Mouse (Mus musculus): ENCODE measurements around the gene Zfp605. TPM values are rescaled to one million over a fixed set of nuclear protein-coding genes. Genes with fewer than 3 reads are reported as not detected.
"Not testable (repeated sequence)": the region's sequence is repeated elsewhere in the genome, so short reads cannot be mapped to it uniquely, and the experiment has no call there.

The Zfp605 gene
- total RNA-seq, 1 experiment from 2014 or later, result 8.1 TPM

GRCm38 (mm10) chr5:110106140-110106871 is 3.6 kb upstream of the Zfp605 start:
- no peak for ATAC-seq (ENCODE audit: extremely low read depth, insufficient number of reproducible peaks, low FRiP score, poor library complexity, severe bottlenecking)

DNA sequence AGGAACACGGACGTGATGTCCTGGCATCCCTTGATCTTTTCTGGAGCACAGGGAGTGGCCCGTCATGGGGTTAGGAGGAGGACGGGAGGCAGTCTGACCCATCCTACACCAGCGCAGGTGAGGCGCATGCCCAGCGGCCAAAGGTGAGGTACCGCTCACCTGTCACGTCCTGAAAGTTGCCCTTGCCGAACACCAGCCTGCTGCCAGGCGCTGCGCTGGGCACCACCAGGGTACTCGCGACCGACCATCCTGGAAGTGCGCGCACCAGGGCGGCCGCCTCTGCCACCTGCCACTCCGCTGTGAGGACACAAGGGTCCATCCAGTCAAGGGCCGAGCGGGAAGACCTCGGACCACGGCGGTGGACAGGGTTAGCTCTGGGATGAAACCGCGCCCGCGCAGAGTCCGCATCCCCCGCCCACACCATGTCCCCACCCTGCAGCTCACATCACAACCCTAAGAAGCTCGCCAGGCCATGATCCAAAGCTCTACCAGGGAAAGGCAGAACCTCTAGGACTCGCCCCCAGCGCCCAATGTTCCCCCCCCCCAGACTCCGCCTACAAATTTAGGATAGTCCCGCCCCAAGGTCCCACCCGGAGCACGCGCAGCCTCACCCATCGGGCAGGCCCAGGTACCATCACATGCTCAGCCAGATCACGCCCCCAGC is 2.9 kb upstream of the Zfp605 start:
- no peak for ATAC-seq (ENCODE audit: extremely low read depth, insufficient number of reproducible peaks, low FRiP score, poor library complexity, severe bottlenecking)

DNA sequence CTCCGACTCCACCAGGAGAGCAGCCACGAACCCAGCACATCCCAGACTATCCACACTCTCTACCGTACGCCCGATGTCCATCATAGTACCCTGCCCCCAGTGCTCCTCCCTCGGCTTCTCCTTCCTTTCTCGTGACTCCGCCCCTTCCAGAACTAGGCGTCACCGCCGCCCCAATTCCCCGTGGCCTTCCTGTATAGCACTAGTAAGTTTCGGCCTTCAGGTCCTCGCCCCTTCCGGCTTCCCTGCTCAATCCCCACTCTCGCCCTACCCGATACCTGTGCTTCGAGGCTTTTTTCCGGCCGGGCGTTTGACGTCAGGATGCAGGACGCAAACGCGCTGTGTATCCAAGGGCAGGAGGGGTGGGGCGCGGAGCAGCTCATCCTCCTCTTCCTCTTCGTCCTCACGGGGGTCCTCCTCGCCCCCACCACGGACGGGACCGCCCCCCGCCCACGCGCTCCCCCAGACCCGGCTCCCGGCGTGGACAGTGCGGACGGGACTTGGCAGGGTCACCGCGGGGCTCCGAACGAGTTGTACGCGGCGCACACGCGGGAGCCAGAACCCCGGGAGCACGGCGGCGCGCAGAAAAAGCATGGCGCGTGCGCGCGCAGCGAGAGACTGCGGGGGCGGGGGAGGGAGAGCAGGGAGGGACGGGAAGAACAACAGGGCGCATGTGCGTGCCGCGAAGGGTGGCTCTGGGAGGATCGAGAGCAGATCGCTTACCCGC is 2.1 kb upstream of the Zfp605 start, which contains the start of gene Gtpbp6:
TSS of gene Gtpbp6 (minus strand) at position 617 of the 724 bp plus-strand sequence.
- peak; percentile 74 for ATAC-seq (ENCODE audit: extremely low read depth, insufficient number of reproducible peaks, low FRiP score, poor library complexity, severe bottlenecking)

- no peak for ATAC-seq (ENCODE audit: extremely low read depth, insufficient number of reproducible peaks, low FRiP score, poor library complexity, severe bottlenecking)
Measured at GRCm38 (mm10) chr5:110108305-110108628, 1.6 kb upstream of the Zfp605 start.

DNA sequence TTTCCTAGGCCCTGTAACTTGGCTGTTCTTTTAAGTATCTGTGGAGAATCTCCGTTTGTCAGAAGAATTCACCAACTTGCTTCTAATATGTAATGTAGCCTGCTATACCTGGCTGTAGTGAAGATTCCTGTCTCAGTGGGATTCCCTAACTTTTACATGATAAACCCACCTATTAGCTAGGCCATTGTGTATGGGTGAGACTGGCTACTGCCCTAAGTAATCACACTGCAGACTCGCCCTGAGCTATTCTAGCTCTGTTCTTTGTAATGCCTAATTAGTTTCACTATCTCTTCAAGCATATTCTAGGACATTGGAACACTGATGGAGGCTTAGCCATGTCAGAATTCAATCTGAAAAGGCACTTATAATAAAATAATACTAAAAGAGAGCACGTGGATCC is 12.5 kb downstream of the Zfp605 start:
- ATAC-seq (ENCODE audit: extremely low read depth, insufficient number of reproducible peaks, low FRiP score, poor library complexity, severe bottlenecking), result not testable (repeated sequence)

- ATAC-seq (ENCODE audit: extremely low read depth, insufficient number of reproducible peaks, low FRiP score, poor library complexity, severe bottlenecking), result peak; percentile 99
Measured at GRCm38 (mm10) chr5:110135293-110136086, 25.6 kb downstream of the Zfp605 start, which contains the start of gene Chfr. Chfr (plus strand) TSS chr5:110135842.

- no peak for ATAC-seq (ENCODE audit: extremely low read depth, insufficient number of reproducible peaks, low FRiP score, poor library complexity, severe bottlenecking)
Measured at GRCm38 (mm10) chr5:110136087-110136464, 26.2 kb downstream of the Zfp605 start.

- ATAC-seq (ENCODE audit: extremely low read depth, insufficient number of reproducible peaks, low FRiP score, poor library complexity, severe bottlenecking), result no peak
Measured at GRCm38 (mm10) chr5:110137816-110138215, 27.9 kb downstream of the Zfp605 start.

DNA sequence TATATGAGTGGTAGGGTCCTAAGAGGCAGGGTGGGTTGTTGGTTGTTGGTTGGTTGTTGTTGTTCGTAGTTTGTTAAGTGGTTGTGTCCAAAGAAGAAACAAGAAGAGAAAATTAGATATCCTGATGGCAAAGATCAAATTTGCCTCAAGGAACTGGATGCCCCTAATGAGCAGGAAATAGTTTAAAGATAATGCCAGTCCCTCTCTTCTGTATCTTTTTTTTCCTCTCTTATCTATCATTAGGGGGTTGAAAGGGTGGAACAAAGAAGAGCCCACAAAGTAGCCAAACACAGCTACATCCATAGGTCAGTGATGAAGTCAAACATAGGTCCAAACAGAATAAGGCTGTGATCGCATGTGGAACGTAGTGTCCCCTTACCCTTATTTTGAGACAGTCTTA is 29.4 kb downstream of the Zfp605 start:
- ATAC-seq (ENCODE audit: extremely low read depth, insufficient number of reproducible peaks, low FRiP score, poor library complexity, severe bottlenecking), result no peak

DNA sequence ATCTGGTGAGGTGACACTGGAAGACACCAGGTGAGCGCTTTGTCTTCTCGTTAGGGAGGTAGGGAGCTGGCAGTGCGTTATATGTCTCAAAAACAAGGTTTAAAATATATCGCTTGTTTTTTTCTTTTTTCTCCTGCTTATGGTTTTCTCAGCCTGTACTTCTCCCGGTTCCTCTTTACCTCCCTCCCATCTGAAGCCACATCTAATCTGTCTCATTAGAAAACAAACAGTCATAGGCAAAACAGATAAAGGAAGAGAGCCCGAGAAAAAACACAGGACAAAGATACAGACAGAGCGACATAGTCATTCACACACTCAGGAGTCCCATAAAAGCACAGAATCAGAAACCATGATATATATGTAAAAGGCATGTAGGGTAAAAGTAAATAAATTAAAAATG is 30.5 kb downstream of the Zfp605 start:
- no peak for ATAC-seq (ENCODE audit: extremely low read depth, insufficient number of reproducible peaks, low FRiP score, poor library complexity, severe bottlenecking)

DNA sequence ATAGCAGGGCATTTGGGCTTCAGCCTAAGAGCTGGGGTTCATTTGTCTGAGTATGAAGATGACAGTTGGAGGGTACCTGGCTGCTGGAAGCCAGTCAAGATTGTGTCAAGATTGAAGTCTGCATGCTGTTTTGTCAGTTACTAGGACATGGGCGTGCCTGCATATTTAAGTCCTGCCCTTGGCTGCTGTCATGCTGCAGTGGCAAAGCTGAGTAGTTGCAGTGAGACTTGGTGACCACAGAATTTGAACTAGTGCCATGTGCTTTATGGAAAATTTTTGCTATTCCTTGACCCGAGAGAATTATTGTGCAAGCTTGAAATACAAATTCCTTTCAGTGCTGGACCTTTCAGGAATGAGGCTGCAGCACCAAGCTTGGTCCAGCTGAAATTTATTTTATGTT is 32.4 kb downstream of the Zfp605 start:
- ATAC-seq (ENCODE audit: extremely low read depth, insufficient number of reproducible peaks, low FRiP score, poor library complexity, severe bottlenecking), result no peak

DNA sequence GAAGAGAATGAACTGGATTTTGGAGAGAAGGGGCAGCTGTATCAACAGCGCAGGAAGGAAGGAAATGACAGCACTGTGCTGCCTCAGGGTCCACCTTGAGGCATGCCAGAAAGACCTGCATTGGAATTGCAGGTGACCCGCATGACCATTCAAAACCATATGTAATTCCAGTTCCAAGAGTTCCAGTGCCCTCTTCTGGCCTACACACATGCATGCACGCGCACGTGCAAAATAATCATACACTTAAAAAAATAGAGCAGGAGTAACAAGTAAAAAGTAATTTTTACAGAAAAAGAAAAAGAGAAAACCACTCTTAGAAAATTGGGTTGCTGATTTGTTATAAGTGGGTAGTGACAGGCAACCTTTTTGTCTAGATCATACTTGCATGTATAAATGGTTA is 33.1 kb downstream of the Zfp605 start:
- ATAC-seq (ENCODE audit: extremely low read depth, insufficient number of reproducible peaks, low FRiP score, poor library complexity, severe bottlenecking), result 0 out of 2 replicates have a peak, but pooled peaks have one; percentile 26

- ATAC-seq (ENCODE audit: extremely low read depth, insufficient number of reproducible peaks, low FRiP score, poor library complexity, severe bottlenecking), result no peak
Measured at GRCm38 (mm10) chr5:110169374-110169773, 59.5 kb downstream of the Zfp605 start.

GRCm38 (mm10) chr5:110176362-110177020 is 66.6 kb downstream of the Zfp605 start, which contains the start of gene Golga3:
Golga3 (plus strand) TSS chr5:110176701.
- ATAC-seq (ENCODE audit: extremely low read depth, insufficient number of reproducible peaks, low FRiP score, poor library complexity, severe bottlenecking), result peak; percentile 94

GRCm38 (mm10) chr5:110177021-110177420 is 67.1 kb downstream of the Zfp605 start:
- ATAC-seq (ENCODE audit: extremely low read depth, insufficient number of reproducible peaks, low FRiP score, poor library complexity, severe bottlenecking), result no peak

DNA sequence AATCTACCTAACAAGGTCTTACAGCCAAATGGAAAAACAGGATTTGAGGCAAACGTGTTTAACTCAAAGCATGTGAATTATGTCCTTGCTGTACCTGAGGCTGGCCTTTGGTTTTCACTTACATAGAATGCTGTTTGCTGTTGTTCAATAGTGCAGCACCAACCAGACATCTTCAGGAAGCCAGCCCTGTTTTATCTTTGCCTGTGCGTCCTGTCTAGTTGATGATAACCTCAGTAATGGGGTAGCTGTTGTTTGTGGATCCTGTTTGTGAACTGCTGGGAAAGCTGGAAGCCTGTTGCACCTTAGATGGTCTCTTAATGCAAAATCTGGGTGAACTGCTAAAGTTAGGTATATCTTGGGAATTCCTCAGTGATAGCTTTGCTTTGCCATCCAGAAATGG is 68.7 kb downstream of the Zfp605 start:
- no peak for ATAC-seq (ENCODE audit: extremely low read depth, insufficient number of reproducible peaks, low FRiP score, poor library complexity, severe bottlenecking)

Measured in neutrophil, adult 5-6 weeks (primary cell).